Mouse (Mus musculus): ENCODE measurements around the gene Ttyh1.

The Ttyh1 gene

GRCm38 (mm10) chr7:4170193-4170938 is 51.2 kb downstream of the Ttyh1 start:
- no peak for DNase-seq (ENCODE audit: low spot score)

GRCm38 (mm10) chr7:4178438-4178837 is 59.2 kb downstream of the Ttyh1 start:
- DNase-seq (ENCODE audit: low spot score), result peak; percentile 80

Data from testis, postnatal 10 days (tissue).